In genomic region chr6:51469715-51470310, GRCm38 (mm10) we compare ENCODE assay signal across 8 mouse cellular contexts. TPM values are rescaled to one million over a fixed set of nuclear protein-coding genes. Genes with fewer than 3 reads are reported as not detected.
A peak's percentile ranks its signal among the peaks of the same experiment; 100 is the strongest.
DNase-seq lines count a peak whose midpoint lies in the region; ATAC-seq lines count a peak whose summit lies in the region.

Gene Hnrnpa2b1, minus strand, starts transcription at chr6:51469894.

- peaks cover 49% of the 10 kb centered on the region for H3K4me1 ChIP-seq in hindbrain, embryonic 14.5 days (replicated peaks; ENCODE audit: control insufficient read depth, insufficient read depth, low read length)

- peak; percentile 93 for ATAC-seq in hindbrain, embryonic 14.5 days (ENCODE audit: low FRiP score)

- under 1% methylated on average over 63 of the region's 63 CpGs for WGBS in hindbrain, embryonic 14.5 days

- peak within 1 kb of the TSS; percentile 100 for H3K27ac ChIP-seq in hindbrain, embryonic 14.5 days

- peaks cover 46% of the 10 kb centered on the region for H3K36me3 ChIP-seq in hindbrain, embryonic 14.5 days (replicated peaks; ENCODE audit: control insufficient read depth, insufficient read depth)

- no peaks in the 10 kb centered on the region for H3K9me3 ChIP-seq in hindbrain, embryonic 14.5 days (ENCODE audit: control insufficient read depth, low read length)

- peak within 1 kb of the TSS; percentile 100 for H3K9ac ChIP-seq in hindbrain, embryonic 14.5 days

- peak; percentile 98 for DNase-seq in R1 (ENCODE audit: low read depth, low spot score)
- peak; percentile 98 to 100 for DNase-seq in cerebellum, postnatal 25 days
- DNase-seq in frontal cortex, postnatal 25 days (ENCODE audit: low spot score in 2 of 2) = peak; percentile 100
- DNase-seq in hindbrain, embryonic 14.5 days (ENCODE audit: low spot score) = peak; percentile 100
- peak; percentile 99 for DNase-seq in layer of hippocampus, postnatal 36 days
- peak; percentile 99 for DNase-seq in lung, postnatal 36 days
- peak; percentile 100 for DNase-seq in retina, postnatal 1 day
- DNase-seq in urinary bladder, adult 18-20 months (ENCODE audit: low spot score in 2 of 2) = peak; percentile 98

- peak within 1 kb of the TSS; percentile 81 for H3K4me2 ChIP-seq in hindbrain, embryonic 14.5 days (replicated peaks)

- H3K4me3 ChIP-seq in hindbrain, embryonic 14.5 days (replicated peaks; ENCODE audit: low read length) = peak within 1 kb of the TSS; percentile 85

- H3K27me3 ChIP-seq in hindbrain, embryonic 14.5 days (ENCODE audit: control insufficient read depth, insufficient read depth, low read length) = no peaks in the 10 kb centered on the region

RNA-seq across cellular contexts. Expression of gene Hnrnpa2b1, which starts in this region (rescaled TPM):
- polyA plus RNA-seq in hindbrain, embryonic 14.5 days (2014; fragmentation: Nextera tagmentation; extraction: Ambion mirVana) = 701 and 734 TPM in 2 replicates
- total RNA-seq in layer of hippocampus, postnatal 36 days (2021) = 100 to 1,000 TPM; 518 to 547 TPM

Comparison
In these comparisons a context has a peak if more than half of its experiments do, and no peak if none do; other contexts are left out.
1. Peak in every context shown above with its lines: DNase-seq, ATAC-seq, H3K4me3 ChIP-seq and H3K27ac ChIP-seq.